Mouse (Mus musculus): ENCODE data around the gene Ppp1r3c.

GRCm38 (mm10) chr19:36691245-36691644 is 45.2 kb downstream of the Ppp1r3c start:
- TF ChIP-seq TAL1 (IDR thresholded peaks at IDR 0.05; ENCODE audit: low read length), result no peak
- no peak for TF ChIP-seq NRF1 (IDR thresholded peaks at IDR 0.05; ENCODE audit: insufficient read depth, low read depth, low read length, poor library complexity, severe bottlenecking)
- TF ChIP-seq CTCF (IDR thresholded peaks at IDR 0.05 in 2 of 3, conservative IDR thresholded peaks at IDR 0.05 in 1 of 3; ENCODE audit: control insufficient read depth in 1 of 3, insufficient read depth in 1 of 3, low read depth in 2 of 3, low read length in 3 of 3, poor library complexity in 1 of 3, severe bottlenecking in 1 of 3), result no peak
- no peak for TF ChIP-seq MAX (IDR thresholded peaks at IDR 0.05; ENCODE audit: low read length)
- no peak for TF ChIP-seq MEF2A (IDR thresholded peaks at IDR 0.05; ENCODE audit: extremely low read depth, insufficient replicate concordance, low read depth, low read length, poor library complexity, severe bottlenecking)
- TF ChIP-seq GABPA (IDR thresholded peaks at IDR 0.05; ENCODE audit: low read depth, low read length), result no peak
- no peak for TF ChIP-seq POLR2A (IDR thresholded peaks at IDR 0.05; ENCODE audit: control insufficient read depth in 1 of 2, insufficient read depth in 1 of 2, low read depth in 1 of 2, low read length in 2 of 2, poor library complexity in 1 of 2)
- no peak for TF ChIP-seq NELFE (IDR thresholded peaks at IDR 0.05; ENCODE audit: low read depth, low read length)
